Mouse (Mus musculus): ENCODE results near the gene Crybb1. TPM values are rescaled to one million over a fixed set of nuclear protein-coding genes. Genes with fewer than 3 reads are reported as not detected.

Crybb1 gene
- polyA plus RNA-seq, 1 experiment from 2014 or later = 1.7 TPM

- no peak overlapping the region for H3K9ac ChIP-seq (ENCODE audit: low read length)
- no peak for DNase-seq (ENCODE audit: low spot score)
- ATAC-seq (ENCODE audit: low FRiP score, low TSS enrichment) = no peak
- H3K36me3 ChIP-seq (ENCODE audit: control insufficient read depth, insufficient read depth, low read length) = no peaks in the 10 kb centered on the region
- peak overlapping the region; percentile 30; the same call in 1 of the 2 replicates for H3K27ac ChIP-seq (replicated peaks)
- no peaks in the 10 kb centered on the region; the same call in 1 of the 2 replicates for H3K4me1 ChIP-seq (replicated peaks; ENCODE audit: control insufficient read depth, insufficient read depth)
- TF ChIP-seq CTCF (IDR thresholded peaks at IDR 0.05; ENCODE audit: low read depth) (no peak), EP300 (optimal IDR thresholded peaks at IDR 0.05) (no peak)
- no peaks in the 10 kb centered on the region for H3K9me3 ChIP-seq (ENCODE audit: control insufficient read depth, low read length)
- H3K4me3 ChIP-seq (ENCODE audit: low read depth, low read length) = no peak overlapping the region
- H3K27me3 ChIP-seq (ENCODE audit: control insufficient read depth, insufficient read depth, low read length) = no peaks in the 10 kb centered on the region
- 77% methylated on average over 17 of the region's 17 CpGs for WGBS
- no peak overlapping the region for H3K4me2 ChIP-seq (replicated peaks; ENCODE audit: low read depth)
Observed at GRCm38 (mm10) chr5:112279181-112280021, 23.8 kb downstream of the Crybb1 start.

- peak overlapping the region; percentile 25; the same call in 1 of the 2 replicates for H3K27ac ChIP-seq (replicated peaks)
- H3K4me2 ChIP-seq (replicated peaks; ENCODE audit: low read depth) = no peak overlapping the region
- H3K27me3 ChIP-seq (ENCODE audit: control insufficient read depth, insufficient read depth, low read length) = no peaks in the 10 kb centered on the region
- no peak overlapping the region for H3K4me3 ChIP-seq (ENCODE audit: low read depth, low read length)
- 76% methylated on average over 7 of the region's 7 CpGs for WGBS
- ATAC-seq (ENCODE audit: low FRiP score, low TSS enrichment) (no peak), DNase-seq (ENCODE audit: low spot score) (no peak)
- peak overlapping the region; percentile 43; the same call in 1 of the 2 replicates for H3K9ac ChIP-seq (ENCODE audit: low read length)
- no peaks in the 10 kb centered on the region; the same call in 1 of the 2 replicates for H3K4me1 ChIP-seq (replicated peaks; ENCODE audit: control insufficient read depth, insufficient read depth)
- no peaks in the 10 kb centered on the region for H3K36me3 ChIP-seq (ENCODE audit: control insufficient read depth, insufficient read depth, low read length)
- no peaks in the 10 kb centered on the region for H3K9me3 ChIP-seq (ENCODE audit: control insufficient read depth, low read length)
- TF ChIP-seq EP300 (optimal IDR thresholded peaks at IDR 0.05) (no peak), CTCF (IDR thresholded peaks at IDR 0.05; ENCODE audit: low read depth) (no peak)
Observed at GRCm38 (mm10) chr5:112280151-112280550, 24.5 kb downstream of the Crybb1 start.

- WGBS = 62% methylated on average over 15 of the region's 15 CpGs
- Histone ChIP-seq H3K27me3 (ENCODE audit: control insufficient read depth, insufficient read depth, low read length) (no peaks in the 10 kb centered on the region), H3K36me3 (ENCODE audit: control insufficient read depth, insufficient read depth, low read length) (no peaks in the 10 kb centered on the region), H3K9ac (ENCODE audit: low read length) (no peak overlapping the region), H3K4me1 (replicated peaks; ENCODE audit: control insufficient read depth, insufficient read depth) (no peaks in the 10 kb centered on the region; the same call in 1 of the 2 replicates), H3K4me3 (ENCODE audit: low read depth, low read length) (no peak overlapping the region), H3K9me3 (ENCODE audit: control insufficient read depth, low read length) (no peaks in the 10 kb centered on the region), H3K4me2 (replicated peaks; ENCODE audit: low read depth) (no peak overlapping the region), H3K27ac (replicated peaks) (peak overlapping the region; percentile 49; the same call in 1 of the 2 replicates)
- DNase-seq (ENCODE audit: low spot score) (no peak), ATAC-seq (ENCODE audit: low FRiP score, low TSS enrichment) (no peak)
- TF ChIP-seq CTCF (IDR thresholded peaks at IDR 0.05; ENCODE audit: low read depth) (no peak), EP300 (optimal IDR thresholded peaks at IDR 0.05) (no peak)
Observed at GRCm38 (mm10) chr5:112280863-112281660, 25.4 kb downstream of the Crybb1 start.

GRCm38 (mm10) chr5:112281676-112282075, 26.1 kb downstream of the Crybb1 start:
- TF ChIP-seq CTCF (IDR thresholded peaks at IDR 0.05; ENCODE audit: low read depth) = no peak
- no peak for TF ChIP-seq EP300 (optimal IDR thresholded peaks at IDR 0.05)
- 78% methylated on average over 4 of the region's 4 CpGs for WGBS
- ATAC-seq (ENCODE audit: low FRiP score, low TSS enrichment) = no peak
- no peaks in the 10 kb centered on the region; the same call in 1 of the 2 replicates for H3K4me1 ChIP-seq (replicated peaks; ENCODE audit: control insufficient read depth, insufficient read depth)
- DNase-seq (ENCODE audit: low spot score) = no peak
- H3K4me2 ChIP-seq (replicated peaks; ENCODE audit: low read depth) = no peak overlapping the region
- no peak overlapping the region for H3K4me3 ChIP-seq (ENCODE audit: low read depth, low read length)
- H3K27me3 ChIP-seq (ENCODE audit: control insufficient read depth, insufficient read depth, low read length) = no peaks in the 10 kb centered on the region
- no peak overlapping the region for H3K9ac ChIP-seq (ENCODE audit: low read length)
- H3K36me3 ChIP-seq (ENCODE audit: control insufficient read depth, insufficient read depth, low read length) = no peaks in the 10 kb centered on the region
- no peak overlapping the region for H3K27ac ChIP-seq (replicated peaks)
- H3K9me3 ChIP-seq (ENCODE audit: control insufficient read depth, low read length) = no peaks in the 10 kb centered on the region

GRCm38 (mm10) chr5:112282123-112282779, 26.6 kb downstream of the Crybb1 start:
- H3K4me3 ChIP-seq (ENCODE audit: low read depth, low read length) = no peak overlapping the region
- 60% methylated on average over 6 of the region's 6 CpGs for WGBS

More at GRCm38 (mm10) chr5:112282123-112282779, 26.6 kb downstream of the Crybb1 start:
- no peak for DNase-seq (ENCODE audit: low spot score)
- ATAC-seq (ENCODE audit: low FRiP score, low TSS enrichment) = no peak
- H3K36me3 ChIP-seq (ENCODE audit: control insufficient read depth, insufficient read depth, low read length) = no peaks in the 10 kb centered on the region
- H3K9ac ChIP-seq (ENCODE audit: low read length) = no peak overlapping the region
- H3K27me3 ChIP-seq (ENCODE audit: control insufficient read depth, insufficient read depth, low read length) = no peaks in the 10 kb centered on the region
- H3K27ac ChIP-seq (replicated peaks) = 0 out of 2 replicates have a peak overlapping the region, but pooled peaks have one; percentile 13
- H3K4me2 ChIP-seq (replicated peaks; ENCODE audit: low read depth) = no peak overlapping the region
- H3K4me1 ChIP-seq (replicated peaks; ENCODE audit: control insufficient read depth, insufficient read depth) = no peaks in the 10 kb centered on the region; the same call in 1 of the 2 replicates
- TF ChIP-seq EP300 (optimal IDR thresholded peaks at IDR 0.05) = no peak
- TF ChIP-seq CTCF (IDR thresholded peaks at IDR 0.05; ENCODE audit: low read depth) = no peak
- no peaks in the 10 kb centered on the region for H3K9me3 ChIP-seq (ENCODE audit: control insufficient read depth, low read length)
